Mouse (Mus musculus) heart, postnatal 0 days (tissue): Measurements from ENCODE around the gene Cdk8. TPM values are rescaled to one million over a fixed set of nuclear protein-coding genes. Genes with fewer than 3 reads are reported as not detected.

Source experiments
- ATAC-seq: fragments of 200-750 bp; cut with Nextera tagmentation; 2 replicates; pipeline ENCODE4 v1.8.0; 2017; ENCODE audit warnings: low read depth, moderate number of reproducible peaks, moderate library complexity; ENCODE audit not compliant: insufficient read depth
- DNase-seq: peaks from one replicate; pipeline ENCODE4 v3.0.0-alpha.2; 2016; ENCODE audit warnings: low spot score
- H3K27ac ChIP-seq: fragments of 300-500 bp; sonication (generic); 2 replicates; pipeline ENCODE4 v1.5.1; 2014; ENCODE audit warnings: low read depth, mild to moderate bottlenecking
- H3K27me3 ChIP-seq: fragments of 300-500 bp; sonication (generic); 2 replicates; pipeline ENCODE4 v1.6.1; 2014; ENCODE audit warnings: low read length, mixed read lengths; ENCODE audit not compliant: control insufficient read depth, insufficient read depth
- H3K36me3 ChIP-seq: fragments of 300-500 bp; sonication (generic); replicated peaks from 2 replicates; pipeline ENCODE4 v1.6.1; 2014; ENCODE audit warnings: low read length, mixed read lengths; ENCODE audit not compliant: control insufficient read depth, insufficient read depth
- H3K4me1 ChIP-seq: fragments of 300-500 bp; sonication (generic); 2 replicates; pipeline ENCODE4 v1.6.1; 2014; ENCODE audit warnings: antibody characterized with exemption; ENCODE audit not compliant: control insufficient read depth, insufficient read depth
- H3K4me2 ChIP-seq: fragments of 300-500 bp; sonication (generic); 2 replicates; pipeline ENCODE4 v1.6.1; 2014; ENCODE audit warnings: low read depth, mild to moderate bottlenecking, low read length, moderate library complexity
- H3K4me3 ChIP-seq: fragments of 300-500 bp; sonication (generic); 2 replicates; pipeline ENCODE4 v1.5.1; 2014; ENCODE audit warnings: low read depth, low read length
- H3K9ac ChIP-seq: fragments of 300-500 bp; sonication (generic); replicated peaks from 2 replicates; pipeline ENCODE4 v1.6.1; 2014; ENCODE audit warnings: low read depth, low read length, mixed read lengths
- H3K9me3 ChIP-seq: fragments of 300-500 bp; sonication (generic); replicated peaks from 2 replicates; pipeline ENCODE4 v1.6.1; 2016; ENCODE audit warnings: low read length; ENCODE audit not compliant: control insufficient read depth
- CTCF ChIP-seq: IDR thresholded peaks from 2 replicates; pipeline ENCODE4 v1.5.1; 2016; ENCODE audit warnings: antibody characterized with exemption, control low read depth, low read depth
- EP300 ChIP-seq: IDR thresholded peaks from 2 replicates; pipeline ENCODE4 v1.6.1; 2016; ENCODE audit warnings: antibody characterized with exemption, low read depth
- WGBS: fragments of 180-500 bp; shearing (Covaris S2); extraction: QIAGEN DNeasy Blood & Tissue Kit; methylation state at CpG from one replicate; pipeline ENCODE4 v1.1.7; 2014; 5-methylcytosine and 5-hydroxymethylcytosine counted together
- polyA plus RNA-seq: library from polyadenylated mRNA; unstranded; fragments of >200 nt; fragmentation: Nextera tagmentation; extraction: Ambion mirVana; gene quantifications from 2 replicates; pipeline ENCODE4 v1.2.1, GENCODE M21; 2015
- total RNA-seq: library from RNA; depleted of rRNA; stranded (reverse); fragments of >200 nt; gene quantifications from 2 replicates; pipeline ENCODE4 v1.2.3, GENCODE M21; 2014; ENCODE audit warnings: low replicate concordance

Gene Cdk8
- total and polyA plus RNA-seq, 2 experiments from 2014 or later, result 6.2 to 23.6 TPM

DNA sequence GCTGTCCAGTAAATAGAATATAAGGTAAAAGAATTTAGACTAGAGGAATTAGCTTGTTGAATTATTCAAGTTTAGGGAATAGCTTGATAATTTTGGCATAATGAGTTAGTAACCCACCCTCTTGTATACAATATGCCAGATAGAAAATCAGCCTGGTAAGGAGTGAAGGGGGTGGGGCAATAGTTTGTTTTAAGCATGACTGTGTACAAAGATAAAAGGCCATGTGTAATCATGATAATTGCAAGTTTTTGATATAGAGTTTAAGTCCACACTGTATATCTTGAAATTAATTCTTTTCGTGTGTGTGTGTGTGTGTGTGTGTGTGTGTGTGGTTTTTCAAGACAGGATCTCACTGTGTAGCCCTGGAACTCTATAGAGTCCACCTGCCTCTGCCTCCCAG is 3.3 kb downstream of the Cdk8 start:
- Histone ChIP-seq H3K27me3 (no peaks in the 10 kb centered on the region), H3K9me3 (no peaks in the 10 kb centered on the region), H3K36me3 (no peaks in the 10 kb centered on the region), H3K27ac (no peak overlapping the region), H3K4me2 (no peak overlapping the region), H3K9ac (no peak overlapping the region), H3K4me3 (no peak overlapping the region), H3K4me1 (peaks cover 13% of the 10 kb centered on the region)
- TF ChIP-seq CTCF (no peak), EP300 (no peak)
- ATAC-seq (no peak), DNase-seq (no peak)
- WGBS, result 67% methylated on average over 1 of the region's 1 CpGs

DNA sequence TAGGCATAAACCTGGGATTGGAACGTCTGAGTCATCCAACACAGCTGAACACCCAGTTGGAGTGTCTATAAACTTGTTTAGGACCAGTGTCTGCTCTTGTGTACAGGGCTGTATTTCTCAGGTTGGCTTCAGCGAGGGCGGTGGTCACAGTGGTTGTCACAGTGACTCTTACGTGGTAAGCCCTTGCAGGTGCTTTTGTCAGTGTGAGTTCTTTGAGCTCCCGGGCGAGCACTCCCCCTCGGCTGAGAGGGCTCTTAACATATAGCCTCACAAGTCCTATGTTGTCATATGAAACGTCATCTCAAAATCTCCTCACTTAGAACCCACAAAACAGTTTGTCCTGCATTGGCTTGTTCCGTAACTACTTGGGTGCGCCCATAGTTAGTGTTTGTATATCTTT is 7.2 kb downstream of the Cdk8 start:
- ATAC-seq, result no peak
- Histone ChIP-seq H3K27ac (no peak overlapping the region), H3K36me3 (no peaks in the 10 kb centered on the region), H3K27me3 (no peaks in the 10 kb centered on the region), H3K9me3 (no peaks in the 10 kb centered on the region), H3K9ac (no peak overlapping the region), H3K4me2 (no peak overlapping the region), H3K4me1 (0 out of 2 replicates have a peak, but pooled peaks cover 9% of the 10 kb centered on the region), H3K4me3 (no peak overlapping the region)
- TF ChIP-seq CTCF, result no peak
- no peak for TF ChIP-seq EP300
- DNase-seq, result no peak
- WGBS, result 80% methylated on average over 10 of the region's 10 CpGs

DNA sequence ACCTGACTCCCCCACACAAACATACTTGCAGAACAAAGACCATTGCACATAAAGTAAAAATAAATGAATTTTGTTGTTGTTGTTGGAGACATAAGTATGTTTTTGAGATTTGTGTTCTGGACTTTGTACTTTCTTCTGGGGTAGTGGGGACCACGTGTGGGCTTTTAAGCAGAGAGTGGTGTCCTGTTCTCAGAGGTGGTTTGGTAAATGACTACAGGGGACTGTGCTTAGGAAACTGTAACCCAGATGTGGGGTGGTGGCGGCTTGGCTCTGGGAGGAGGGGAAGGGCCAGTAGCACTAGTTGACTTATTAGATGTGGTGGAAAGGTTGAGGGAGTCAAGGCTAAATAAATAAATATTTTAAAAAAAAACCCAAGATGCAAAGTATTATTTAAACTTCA is 9.7 kb downstream of the Cdk8 start:
- 95% methylated on average over 2 of the region's 2 CpGs for WGBS
- H3K4me1 ChIP-seq, result 0 out of 2 replicates have a peak, but pooled peaks cover 9% of the 10 kb centered on the region
- TF ChIP-seq CTCF (no peak), EP300 (no peak)

DNA sequence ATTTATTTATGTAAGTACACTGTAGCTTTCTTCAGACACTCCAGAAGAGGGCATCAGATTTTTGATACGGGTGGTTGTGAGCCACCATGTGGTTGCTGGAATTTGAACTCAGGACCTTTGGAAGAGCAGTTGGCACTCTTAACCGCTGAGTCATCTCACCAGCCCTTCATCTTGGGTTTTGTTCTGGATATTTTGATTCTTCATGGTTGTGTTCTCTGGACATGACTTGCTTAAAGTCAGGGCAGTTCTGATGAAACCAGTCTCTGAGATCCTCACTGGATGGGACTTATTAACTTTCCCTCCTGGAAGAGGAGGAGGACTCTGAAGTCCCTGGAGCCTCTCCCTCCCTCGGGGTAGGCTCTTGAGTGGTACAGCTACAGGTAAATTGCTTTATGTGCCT is 10.2 kb downstream of the Cdk8 start:
- no peak for ATAC-seq
- Histone ChIP-seq H3K4me3 (no peak overlapping the region), H3K27ac (no peak overlapping the region), H3K4me2 (no peak overlapping the region), H3K36me3 (no peaks in the 10 kb centered on the region), H3K9ac (no peak overlapping the region), H3K9me3 (no peaks in the 10 kb centered on the region), H3K27me3 (no peaks in the 10 kb centered on the region), H3K4me1 (0 out of 2 replicates have a peak, but pooled peaks cover 9% of the 10 kb centered on the region)
- no peak for DNase-seq
- 88% methylated on average over 3 of the region's 3 CpGs for WGBS
- no peak for TF ChIP-seq CTCF
- no peak for TF ChIP-seq EP300

More for the DNA sequence above, 9.7 kb downstream of the Cdk8 start:
- H3K27me3 ChIP-seq, result no peaks in the 10 kb centered on the region
- ATAC-seq (no peak), DNase-seq (no peak)
- H3K9ac ChIP-seq, result no peak overlapping the region
- no peaks in the 10 kb centered on the region for H3K9me3 ChIP-seq
- H3K4me2 ChIP-seq, result no peak overlapping the region
- no peak overlapping the region for H3K27ac ChIP-seq
- no peak overlapping the region for H3K4me3 ChIP-seq
- no peaks in the 10 kb centered on the region for H3K36me3 ChIP-seq

DNA sequence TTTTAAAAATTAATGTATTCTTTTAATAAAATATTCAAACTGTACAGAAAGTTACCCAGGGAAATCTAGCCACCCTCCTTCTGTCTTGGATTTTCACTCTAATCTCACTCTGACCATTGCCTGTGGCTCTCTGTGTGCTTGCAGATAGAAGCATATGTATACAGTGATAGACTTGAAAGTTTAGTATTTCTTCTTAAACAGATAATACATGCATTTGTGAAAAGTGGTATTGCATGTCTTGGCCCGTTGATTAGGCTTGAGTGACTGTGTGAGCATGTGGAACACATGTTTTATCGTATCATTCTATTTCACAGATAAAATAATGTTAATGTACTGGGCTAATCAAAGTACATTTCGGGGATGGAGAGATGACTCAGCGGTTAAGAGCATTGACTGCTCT is 14.2 kb downstream of the Cdk8 start:
- no peak for DNase-seq
- no peak for ATAC-seq
- H3K36me3 ChIP-seq, result no peaks in the 10 kb centered on the region
- no peak overlapping the region for H3K4me2 ChIP-seq
- H3K9ac ChIP-seq, result no peak overlapping the region
- TF ChIP-seq EP300 (no peak), CTCF (no peak)
- WGBS, result 90% methylated on average over 4 of the region's 4 CpGs
- no peaks in the 10 kb centered on the region for H3K27me3 ChIP-seq
- H3K9me3 ChIP-seq, result no peaks in the 10 kb centered on the region
- no peak overlapping the region for H3K27ac ChIP-seq
- H3K4me3 ChIP-seq, result no peak overlapping the region
- peaks cover 4% of the 10 kb centered on the region for H3K4me1 ChIP-seq

DNA sequence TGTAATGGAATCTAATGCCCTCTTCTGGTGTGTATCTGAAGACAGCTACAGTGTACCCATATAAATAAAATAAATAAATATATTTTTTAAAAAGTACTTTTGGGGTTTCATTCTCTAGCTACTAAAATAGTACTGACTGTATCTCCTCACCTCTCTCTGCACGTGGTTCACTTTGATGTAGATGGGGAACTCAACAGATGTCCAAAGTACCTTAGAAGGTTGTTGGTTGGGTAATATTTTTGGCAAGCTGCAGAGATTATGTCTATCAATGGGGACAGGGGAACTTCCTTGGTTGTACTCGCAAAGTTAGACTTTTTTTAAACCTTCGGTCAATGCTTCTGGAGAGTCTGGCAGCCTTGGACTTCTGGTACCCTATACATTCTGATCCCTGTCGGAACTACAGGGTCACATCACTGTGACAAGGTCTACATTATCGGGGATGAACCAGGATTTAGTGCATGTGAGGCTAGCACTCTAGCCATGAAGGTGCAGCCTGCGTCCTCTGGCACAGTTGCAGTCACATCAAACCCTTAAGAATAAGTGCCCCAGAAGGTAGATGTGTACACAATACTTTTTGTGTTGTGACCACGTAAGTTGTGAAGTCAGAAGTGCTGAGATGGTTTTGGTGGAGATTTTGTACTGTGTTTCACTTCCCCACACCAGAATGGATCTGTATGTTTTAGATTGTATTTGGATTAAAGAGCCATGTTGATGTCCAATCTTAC is 14.8 kb downstream of the Cdk8 start:
- Histone ChIP-seq H3K9me3 (no peaks in the 10 kb centered on the region), H3K27ac (no peak overlapping the region), H3K27me3 (no peaks in the 10 kb centered on the region), H3K36me3 (no peaks in the 10 kb centered on the region), H3K9ac (no peak overlapping the region), H3K4me2 (no peak overlapping the region), H3K4me1 (peaks cover 10% of the 10 kb centered on the region), H3K4me3 (no peak overlapping the region)
- WGBS, result 76% methylated on average over 7 of the region's 7 CpGs
- TF ChIP-seq CTCF (no peak), EP300 (no peak)
- ATAC-seq (no peak), DNase-seq (no peak)
